Mouse (Mus musculus): ENCODE results near the gene Upk1a. TPM values are rescaled to one million over a fixed set of nuclear protein-coding genes. Genes with fewer than 3 reads are reported as not detected.
A peak's percentile ranks its signal among the peaks of the same experiment; 100 is the strongest.

The Upk1a gene
- polyA plus RNA-seq, 1 experiment from 2014 or later, result 0.14 TPM

- WGBS, result 85% methylated on average over 9 of the region's 9 CpGs
- H3K27ac ChIP-seq (replicated peaks; ENCODE audit: low read depth, low read length), result no peak overlapping the region
- H3K9ac ChIP-seq (replicated peaks; ENCODE audit: low read length), result no peak overlapping the region
Observed at GRCm38 (mm10) chr7:30590927-30591604, 21.6 kb downstream of the Upk1a start.

GRCm38 (mm10) chr7:30589435-30590301, 23.0 kb downstream of the Upk1a start:
- WGBS, result 27% methylated on average over 40 of the region's 40 CpGs
- Histone ChIP-seq H3K27ac (replicated peaks; ENCODE audit: low read depth, low read length) (peak overlapping the region; percentile 60; the same call in 1 of the 2 replicates), H3K9me3 (replicated peaks; ENCODE audit: control insufficient read depth, low read length) (no peaks in the 10 kb centered on the region), H3K4me1 (ENCODE audit: control insufficient read depth, insufficient read depth, low read length) (no peaks in the 10 kb centered on the region; the same call in none of the 2 replicates), H3K4me2 (ENCODE audit: low read depth, low read length) (peak overlapping the region; percentile 89), H3K9ac (replicated peaks; ENCODE audit: low read length) (peak overlapping the region; percentile 67), H3K27me3 (ENCODE audit: control insufficient read depth, insufficient read depth, low read length) (no peaks in the 10 kb centered on the region), H3K4me3 (ENCODE audit: low read depth, low read length) (peak overlapping the region; percentile 97), H3K36me3 (replicated peaks; ENCODE audit: control insufficient read depth, insufficient read depth, low read depth, low read length) (peaks cover 6% of the 10 kb centered on the region)
- DNase-seq (ENCODE audit: low spot score) (peak; percentile 92), ATAC-seq (replicated peaks; ENCODE audit: insufficient number of reproducible peaks, low FRiP score, low TSS enrichment, low read depth) (peak; percentile 55; the same call in 1 of the 2 replicates)

More at GRCm38 (mm10) chr7:30590927-30591604, 21.6 kb downstream of the Upk1a start:
- Histone ChIP-seq H3K4me2 (ENCODE audit: low read depth, low read length) (no peak overlapping the region), H3K36me3 (replicated peaks; ENCODE audit: control insufficient read depth, insufficient read depth, low read depth, low read length) (no peaks in the 10 kb centered on the region), H3K9me3 (replicated peaks; ENCODE audit: control insufficient read depth, low read length) (no peaks in the 10 kb centered on the region), H3K4me3 (ENCODE audit: low read depth, low read length) (no peak overlapping the region), H3K27me3 (ENCODE audit: control insufficient read depth, insufficient read depth, low read length) (no peaks in the 10 kb centered on the region), H3K4me1 (ENCODE audit: control insufficient read depth, insufficient read depth, low read length) (no peaks in the 10 kb centered on the region; the same call in none of the 2 replicates)
- no peak for ATAC-seq (replicated peaks; ENCODE audit: insufficient number of reproducible peaks, low FRiP score, low TSS enrichment, low read depth)
- DNase-seq (ENCODE audit: low spot score), result no peak

GRCm38 (mm10) chr7:30588676-30589434, 23.8 kb downstream of the Upk1a start, which contains the start of gene Kmt2b:
Gene Kmt2b, minus strand, starts transcription at chr7:30588726.
- peak within 1 kb of the TSS; percentile 84 for H3K27ac ChIP-seq (replicated peaks; ENCODE audit: low read depth, low read length)
- ATAC-seq (replicated peaks; ENCODE audit: insufficient number of reproducible peaks, low FRiP score, low TSS enrichment, low read depth) (peak; percentile 96), DNase-seq (ENCODE audit: low spot score) (peak; percentile 98)
- peak within 1 kb of the TSS; percentile 89 for H3K4me2 ChIP-seq (ENCODE audit: low read depth, low read length)
- peak within 1 kb of the TSS; percentile 97 for H3K4me3 ChIP-seq (ENCODE audit: low read depth, low read length)
- H3K9ac ChIP-seq (replicated peaks; ENCODE audit: low read length), result peak within 1 kb of the TSS; percentile 99
- no peaks in the 10 kb centered on the region for H3K27me3 ChIP-seq (ENCODE audit: control insufficient read depth, insufficient read depth, low read length)
- peaks cover 14% of the 10 kb centered on the region for H3K36me3 ChIP-seq (replicated peaks; ENCODE audit: control insufficient read depth, insufficient read depth, low read depth, low read length)
- no peaks in the 10 kb centered on the region for H3K9me3 ChIP-seq (replicated peaks; ENCODE audit: control insufficient read depth, low read length)
- no peaks in the 10 kb centered on the region; the same call in none of the 2 replicates for H3K4me1 ChIP-seq (ENCODE audit: control insufficient read depth, insufficient read depth, low read length)
- under 1% methylated on average over 61 of the region's 68 CpGs for WGBS

DNA sequence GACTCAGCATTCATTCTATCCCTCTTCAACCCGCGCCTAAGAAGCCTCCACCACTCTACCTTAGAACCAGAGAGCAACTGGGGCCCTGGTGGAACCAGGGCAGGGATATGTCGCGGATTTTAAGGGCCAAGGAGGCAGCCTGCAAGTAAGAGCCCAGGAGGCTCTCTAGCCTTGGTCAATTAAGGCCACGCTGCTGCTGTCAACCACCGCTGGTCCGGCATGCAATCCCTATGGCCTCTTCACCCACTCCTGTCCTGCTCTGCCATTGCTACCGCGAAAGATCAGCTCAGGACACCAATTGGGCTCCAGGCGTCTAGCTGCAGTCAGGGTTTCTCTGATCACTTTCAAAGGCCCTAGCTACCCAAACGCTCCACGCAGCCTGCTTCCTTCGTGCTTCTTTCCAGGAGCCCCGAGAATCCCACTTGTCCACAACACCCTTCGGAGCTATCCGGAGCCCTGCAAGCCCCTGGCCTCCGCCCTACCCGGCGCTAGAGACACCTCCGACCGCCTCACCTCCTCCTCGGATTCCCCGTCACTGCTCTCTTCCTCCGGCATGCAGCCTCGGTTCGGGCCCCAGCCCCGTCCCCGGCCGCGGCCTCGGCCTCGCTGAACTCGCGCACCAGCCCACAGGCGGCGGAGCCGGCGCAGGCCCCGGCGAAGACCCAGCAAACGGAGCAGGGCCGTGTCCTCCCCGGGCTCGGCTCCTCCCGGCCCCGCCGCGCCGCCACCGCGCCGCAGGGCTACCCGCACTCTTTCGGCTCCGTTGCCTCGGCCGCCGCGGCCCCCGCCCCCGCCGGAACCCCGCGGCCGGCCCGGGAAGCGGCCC, 24.6 kb downstream of the Upk1a start:
- WGBS, result under 1% methylated on average over 46 of the region's 67 CpGs
- Histone ChIP-seq H3K27me3 (ENCODE audit: control insufficient read depth, insufficient read depth, low read length) (no peaks in the 10 kb centered on the region), H3K9me3 (replicated peaks; ENCODE audit: control insufficient read depth, low read length) (no peaks in the 10 kb centered on the region), H3K36me3 (replicated peaks; ENCODE audit: control insufficient read depth, insufficient read depth, low read depth, low read length) (peaks cover 16% of the 10 kb centered on the region), H3K4me2 (ENCODE audit: low read depth, low read length) (peak overlapping the region; percentile 89), H3K9ac (replicated peaks; ENCODE audit: low read length) (peak overlapping the region; percentile 99), H3K4me1 (ENCODE audit: control insufficient read depth, insufficient read depth, low read length) (no peaks in the 10 kb centered on the region; the same call in none of the 2 replicates), H3K4me3 (ENCODE audit: low read depth, low read length) (peak overlapping the region; percentile 97), H3K27ac (replicated peaks; ENCODE audit: low read depth, low read length) (peak overlapping the region; percentile 84)
- DNase-seq (ENCODE audit: low spot score), result peak; percentile 33
- peak; percentile 14 for ATAC-seq (replicated peaks; ENCODE audit: insufficient number of reproducible peaks, low FRiP score, low TSS enrichment, low read depth)

- Histone ChIP-seq H3K9me3 (replicated peaks; ENCODE audit: control insufficient read depth, low read length) (no peaks in the 10 kb centered on the region), H3K4me1 (ENCODE audit: control insufficient read depth, insufficient read depth, low read length) (no peaks in the 10 kb centered on the region; the same call in none of the 2 replicates), H3K9ac (replicated peaks; ENCODE audit: low read length) (no peak overlapping the region), H3K36me3 (replicated peaks; ENCODE audit: control insufficient read depth, insufficient read depth, low read depth, low read length) (peaks cover 23% of the 10 kb centered on the region), H3K27ac (replicated peaks; ENCODE audit: low read depth, low read length) (no peak overlapping the region), H3K4me3 (ENCODE audit: low read depth, low read length) (no peak overlapping the region), H3K4me2 (ENCODE audit: low read depth, low read length) (no peak overlapping the region; the same call in 1 of the 2 replicates), H3K27me3 (ENCODE audit: control insufficient read depth, insufficient read depth, low read length) (no peaks in the 10 kb centered on the region)
- DNase-seq (ENCODE audit: low spot score) (no peak), ATAC-seq (replicated peaks; ENCODE audit: insufficient number of reproducible peaks, low FRiP score, low TSS enrichment, low read depth) (no peak)
- 91% methylated on average over 28 of the region's 28 CpGs for WGBS
Observed at GRCm38 (mm10) chr7:30586455-30587020, 26.1 kb downstream of the Upk1a start.

GRCm38 (mm10) chr7:30585170-30585569, 27.5 kb downstream of the Upk1a start:
- Histone ChIP-seq H3K27me3 (ENCODE audit: control insufficient read depth, insufficient read depth, low read length) (no peaks in the 10 kb centered on the region), H3K4me2 (ENCODE audit: low read depth, low read length) (no peak overlapping the region), H3K4me1 (ENCODE audit: control insufficient read depth, insufficient read depth, low read length) (no peaks in the 10 kb centered on the region; the same call in none of the 2 replicates), H3K4me3 (ENCODE audit: low read depth, low read length) (no peak overlapping the region), H3K36me3 (replicated peaks; ENCODE audit: control insufficient read depth, insufficient read depth, low read depth, low read length) (peaks cover 24% of the 10 kb centered on the region), H3K9ac (replicated peaks; ENCODE audit: low read length) (no peak overlapping the region), H3K9me3 (replicated peaks; ENCODE audit: control insufficient read depth, low read length) (no peaks in the 10 kb centered on the region), H3K27ac (replicated peaks; ENCODE audit: low read depth, low read length) (no peak overlapping the region)
- DNase-seq (ENCODE audit: low spot score) (no peak), ATAC-seq (replicated peaks; ENCODE audit: insufficient number of reproducible peaks, low FRiP score, low TSS enrichment, low read depth) (no peak)
- 96% methylated on average over 7 of the region's 7 CpGs for WGBS

GRCm38 (mm10) chr7:30584339-30584738, 28.3 kb downstream of the Upk1a start:
- no peak overlapping the region for H3K4me3 ChIP-seq (ENCODE audit: low read depth, low read length)
- no peaks in the 10 kb centered on the region for H3K9me3 ChIP-seq (replicated peaks; ENCODE audit: control insufficient read depth, low read length)
- peaks cover 31% of the 10 kb centered on the region for H3K36me3 ChIP-seq (replicated peaks; ENCODE audit: control insufficient read depth, insufficient read depth, low read depth, low read length)
- H3K9ac ChIP-seq (replicated peaks; ENCODE audit: low read length), result no peak overlapping the region
- H3K27ac ChIP-seq (replicated peaks; ENCODE audit: low read depth, low read length), result no peak overlapping the region
- DNase-seq (ENCODE audit: low spot score), result no peak
- no peaks in the 10 kb centered on the region; the same call in 1 of the 2 replicates for H3K4me1 ChIP-seq (ENCODE audit: control insufficient read depth, insufficient read depth, low read length)
- ATAC-seq (replicated peaks; ENCODE audit: insufficient number of reproducible peaks, low FRiP score, low TSS enrichment, low read depth), result no peak
- H3K4me2 ChIP-seq (ENCODE audit: low read depth, low read length), result no peak overlapping the region
- H3K27me3 ChIP-seq (ENCODE audit: control insufficient read depth, insufficient read depth, low read length), result no peaks in the 10 kb centered on the region
- 94% methylated on average over 10 of the region's 10 CpGs for WGBS
